In genomic region chr11:33140111-33140460, GRCm38 (mm10) we compare ENCODE assay signal across 23 mouse cellular contexts. TPM values are rescaled to one million over a fixed set of nuclear protein-coding genes. Genes with fewer than 3 reads are reported as not detected.
DNase-seq lines count a peak whose midpoint lies in the region; ATAC-seq lines count a peak whose summit lies in the region.
"Had no signal": no experiment of that assay in that cellular context is flagged by ENCODE, and none has a peak within 500 bp of the region (broad histone marks: within the 10 kb centered on the region; RNA-seq: fewer than 3 reads in every experiment).

No protein-coding gene starts in this region.

- H3K4me1 ChIP-seq in liver, embryonic 12.5 days: no peaks in the 10 kb centered on the region

- peaks cover 59% of the 10 kb centered on the region for H3K27me3 ChIP-seq in liver, embryonic 12.5 days (replicated peaks)
- H3K27me3 ChIP-seq: CH12.LX, Patski had no signal

- no peaks in the 10 kb centered on the region for H3K9me3 ChIP-seq in liver, embryonic 12.5 days (replicated peaks)
- H3K9me3 ChIP-seq: forebrain, embryonic 10.5 days; G1E; hindbrain, embryonic 13.5 days had no signal

- H3K4me2 ChIP-seq in liver, embryonic 12.5 days: no peak overlapping the region
- H3K4me2 ChIP-seq: heart, embryonic 11.5 days; hindbrain, embryonic 13.5 days had no signal

- H3K9ac ChIP-seq in liver, embryonic 12.5 days: no peak overlapping the region
- H3K9ac ChIP-seq: hindbrain, embryonic 13.5 days had no signal

- ATAC-seq in liver, embryonic 12.5 days: no peak
- ATAC-seq: forebrain, embryonic 14.5 days; hindbrain, embryonic 16.5 days; inflammation-experienced regulatory T-cells, adult 6 months; intestine, embryonic 16.5 days; Patski had no signal

- 76% methylated on average over 5 of the region's 5 CpGs for WGBS in liver, embryonic 12.5 days (ENCODE audit: insufficient replicate concordance)

- no peak overlapping the region for H3K27ac ChIP-seq in liver, embryonic 12.5 days
- H3K27ac ChIP-seq: forebrain, embryonic 10.5 days; hindbrain, embryonic 13.5 days had no signal

- H3K4me3 ChIP-seq in liver, embryonic 12.5 days: no peak overlapping the region
- H3K4me3 ChIP-seq: forebrain, embryonic 10.5 days; hindbrain, embryonic 13.5 days had no signal

- H3K36me3 ChIP-seq in liver, embryonic 12.5 days: no peaks in the 10 kb centered on the region
- H3K36me3 ChIP-seq: forebrain, embryonic 10.5 days; G1E; hindbrain, embryonic 13.5 days had no signal

- peak; percentile 49 to 54 for DNase-seq in cerebellum, postnatal 10 days
- no peak for DNase-seq in cerebellum, adult 9-10 months
- peak; percentile 75 for DNase-seq in heart, adult 11 months
- no peak for DNase-seq in heart, adult 18-20 months
- DNase-seq in urinary bladder, postnatal 10 days (ENCODE audit: low spot score): peak; percentile 5
- DNase-seq in urinary bladder, postnatal 14 days (ENCODE audit: low spot score): no peak
- DNase-seq: adrenal gland, postnatal 10 days; adrenal gland, postnatal 36 days; B cell, adult 2 months; cerebellum, adult 18-20 months; gastrocnemius, postnatal 25 days had no signal

RNA-seq across cellular contexts. Expression of gene Fgf18, which starts 7.1 kb away (rescaled TPM):
- 1 to 10 TPM; 3.8 to 4.1 TPM for total RNA-seq in heart, adult 18-20 months (2021)
- polyA plus RNA-seq in liver, embryonic 12.5 days (2016; fragmentation: Nextera tagmentation; extraction: Ambion mirVana): 0.44 and 0.60 TPM in 2 replicates
- total RNA-seq: CH12.LX; G1E; hematopoietic stem cell, adult 5-6 weeks had no signal
- polyA plus RNA-seq: G1E; inflammation-experienced regulatory T-cells, adult 6 months had no signal

RNA-seq across cellular contexts. Expression of gene Npm1, which starts 22.9 kb away (rescaled TPM):
- 100 to 1,000 TPM; 151 to 158 TPM for total RNA-seq in heart, adult 18-20 months (2021)
- polyA plus RNA-seq in liver, embryonic 12.5 days (2016; fragmentation: Nextera tagmentation; extraction: Ambion mirVana): 966 and 967 TPM in 2 replicates

Comparison
In these comparisons a context has a peak if more than half of its experiments do, and no peak if none do; other contexts are left out.
1. DNase-seq: peak in cerebellum, postnatal 10 days (2 of 2), heart, adult 11 months (single experiment) and urinary bladder, postnatal 10 days (single experiment); none in cerebellum, adult 9-10 months (single experiment), heart, adult 18-20 months (0 of 2) and urinary bladder, postnatal 14 days (single experiment).